Mouse (Mus musculus) naive thymus-derived CD4-positive, alpha-beta T cell, adult 2 months (primary cell): Measurements from ENCODE around the gene Tle2.

Source experiments
- DNase-seq: peaks from one replicate; pipeline ENCODE4 v3.0.0-alpha.2; 2011; ENCODE audit warnings: low read depth

The Tle2 gene

GRCm38 (mm10) chr10:81575208-81575631 is 859 bp downstream of the Tle2 start:
- DNase-seq, result peak; percentile 41

- DNase-seq, result peak; percentile 35
Measured at GRCm38 (mm10) chr10:81575695-81576094, 1.3 kb downstream of the Tle2 start.

- no peak for DNase-seq
Measured at GRCm38 (mm10) chr10:81579967-81580366, 5.6 kb downstream of the Tle2 start.

- DNase-seq, result peak; percentile 42
Measured at GRCm38 (mm10) chr10:81580441-81581070, 6.2 kb downstream of the Tle2 start.

GRCm38 (mm10) chr10:81583347-81583746 is 9.0 kb downstream of the Tle2 start:
- no peak for DNase-seq

GRCm38 (mm10) chr10:81588739-81589138 is 14.4 kb downstream of the Tle2 start:
- no peak for DNase-seq

- DNase-seq, result no peak
Measured at GRCm38 (mm10) chr10:81591846-81592245, 17.5 kb downstream of the Tle2 start.

- no peak for DNase-seq
Measured at GRCm38 (mm10) chr10:81592631-81593030, 18.3 kb downstream of the Tle2 start.

- DNase-seq, result no peak
Measured at GRCm38 (mm10) chr10:81593223-81593622, 18.9 kb downstream of the Tle2 start.

- DNase-seq, result no peak
Measured at GRCm38 (mm10) chr10:81593935-81594334, 19.6 kb downstream of the Tle2 start.

GRCm38 (mm10) chr10:81595599-81595998 is 21.2 kb downstream of the Tle2 start:
- DNase-seq, result no peak

GRCm38 (mm10) chr10:81596611-81597010 is 22.2 kb downstream of the Tle2 start:
- DNase-seq, result no peak

GRCm38 (mm10) chr10:81597137-81597950 is 23.0 kb downstream of the Tle2 start:
- no peak for DNase-seq

- no peak for DNase-seq
Measured at GRCm38 (mm10) chr10:81598342-81598741, 24.0 kb downstream of the Tle2 start.

GRCm38 (mm10) chr10:81598871-81599270 is 24.5 kb downstream of the Tle2 start:
- DNase-seq, result no peak

- DNase-seq, result no peak
Measured at GRCm38 (mm10) chr10:81599630-81600029, 25.3 kb downstream of the Tle2 start.

- no peak for DNase-seq
Measured at GRCm38 (mm10) chr10:81600096-81600495, 25.7 kb downstream of the Tle2 start.

- peak; percentile 88 for DNase-seq
Measured at GRCm38 (mm10) chr10:81600738-81601203, 26.4 kb downstream of the Tle2 start, which contains the start of gene Tle6. TSS of gene Tle6 (minus strand) at chr10:81601073.

- DNase-seq, result no peak
Measured at GRCm38 (mm10) chr10:81601396-81601905, 27.1 kb downstream of the Tle2 start.

GRCm38 (mm10) chr10:81602741-81603151 is 28.4 kb downstream of the Tle2 start:
- DNase-seq, result peak; percentile 86

GRCm38 (mm10) chr10:81604019-81604967 is 29.9 kb downstream of the Tle2 start:
- peak; percentile 30 for DNase-seq
